In genomic region chr14:34501804-34502474, GRCm38 (mm10) we compare ENCODE assay signal across 8 mouse cellular contexts. TPM values are rescaled to one million over a fixed set of nuclear protein-coding genes. Genes with fewer than 3 reads are reported as not detected.
A peak's percentile ranks its signal among the peaks of the same experiment; 100 is the strongest.
DNase-seq lines count a peak whose midpoint lies in the region; ATAC-seq and TF ChIP-seq lines count a peak whose summit lies in the region.

No protein-coding gene starts in this region.

- TF ChIP-seq CTCF in testis, adult 2 months (IDR thresholded peaks at IDR 0.05; ENCODE audit: control insufficient read depth, insufficient read depth, insufficient replicate concordance, low read depth, low read length): no peak

- peak overlapping the region; percentile 98 for H3K9ac ChIP-seq in intestine, embryonic 16.5 days (ENCODE audit: low read depth, low read length)
- peak overlapping the region; percentile 97 for H3K9ac ChIP-seq in limb, embryonic 15.5 days

- no peaks in the 10 kb centered on the region for H3K9me3 ChIP-seq in intestine, embryonic 16.5 days (ENCODE audit: control insufficient read depth, low read length)
- no peaks in the 10 kb centered on the region for H3K9me3 ChIP-seq in limb, embryonic 15.5 days

- peak; percentile 27 for TF ChIP-seq POLR2A in myocyte (IDR thresholded peaks at IDR 0.05; ENCODE audit: insufficient read length, low read depth)
- TF ChIP-seq POLR2A in testis, adult 2 months (IDR thresholded peaks at IDR 0.05; ENCODE audit: control insufficient read depth, low read depth, low read length): 0 out of 2 replicates have a peak, but pooled peaks have one; percentile 14

- H3ac ChIP-seq in myocyte (ENCODE audit: control insufficient read depth, insufficient read length): peak overlapping the region; percentile 96

- H3K4me3 ChIP-seq in intestine, embryonic 16.5 days (ENCODE audit: low read length): peak overlapping the region; percentile 90
- H3K4me3 ChIP-seq in limb, embryonic 15.5 days: peak overlapping the region; percentile 87
- H3K4me3 ChIP-seq in myocyte: peak overlapping the region; percentile 69
- peak overlapping the region; percentile 94 for H3K4me3 ChIP-seq in testis, adult 2 months (ENCODE audit: control insufficient read depth, low read depth, low read length)

- H3K4me1 ChIP-seq in intestine, embryonic 16.5 days (ENCODE audit: control insufficient read depth, insufficient read depth, low read length): peaks cover 19% of the 10 kb centered on the region
- H3K4me1 ChIP-seq in limb, embryonic 15.5 days: peaks cover 30% of the 10 kb centered on the region
- no peaks in the 10 kb centered on the region; the same call in 1 of the 2 replicates for H3K4me1 ChIP-seq in testis, adult 2 months (ENCODE audit: control insufficient read depth, insufficient read depth, low read length)

- H3K36me3 ChIP-seq in intestine, embryonic 16.5 days (ENCODE audit: control insufficient read depth, insufficient read depth, low read length): no peaks in the 10 kb centered on the region
- no peaks in the 10 kb centered on the region for H3K36me3 ChIP-seq in limb, embryonic 15.5 days
- H3K36me3 ChIP-seq in myocyte (ENCODE audit: control insufficient read depth, insufficient read depth): no peaks in the 10 kb centered on the region
- H3K36me3 ChIP-seq in testis, adult 2 months (ENCODE audit: control insufficient read depth, insufficient read depth, low read length): no peaks in the 10 kb centered on the region

- 0 out of 2 replicates have a peak, but pooled peaks cover 5% of the 10 kb centered on the region for H3K27me3 ChIP-seq in intestine, embryonic 16.5 days (replicated peaks; ENCODE audit: control insufficient read depth, insufficient read depth, low read length)
- no peaks in the 10 kb centered on the region for H3K27me3 ChIP-seq in limb, embryonic 15.5 days
- H3K27me3 ChIP-seq in myocyte (ENCODE audit: control insufficient read depth, insufficient read depth, insufficient read length): no peaks in the 10 kb centered on the region
- H3K27me3 ChIP-seq in testis, adult 2 months (ENCODE audit: control insufficient read depth, insufficient read depth, low read length): no peaks in the 10 kb centered on the region

- H3K79me2 ChIP-seq in myocyte (ENCODE audit: control insufficient read depth, insufficient read depth): peaks cover 49% of the 10 kb centered on the region

- WGBS in intestine, embryonic 16.5 days: 0% methylated on average over 68 of the region's 77 CpGs
- under 1% methylated on average over 75 of the region's 77 CpGs for WGBS in limb, embryonic 15.5 days

- ATAC-seq in intestine, embryonic 16.5 days: peak; percentile 29
- peak; percentile 52; the same call in 1 of the 2 replicates for ATAC-seq in limb, embryonic 15.5 days (ENCODE audit: insufficient number of reproducible peaks, low FRiP score, low TSS enrichment, low read depth)

- DNase-seq in kidney, adult 18-20 months: peak; percentile 73
- no peak for DNase-seq in kidney, adult 11 months
- peak; percentile 70 for DNase-seq in cerebellum, postnatal 10 days
- peak; percentile 46 to 57 for DNase-seq in frontal cortex, postnatal 36 days (ENCODE audit: low spot score in 2 of 2)

- H3K4me2 ChIP-seq in intestine, embryonic 16.5 days (ENCODE audit: low read depth, low read length): peak overlapping the region; percentile 68
- peak overlapping the region; percentile 43 for H3K4me2 ChIP-seq in limb, embryonic 15.5 days
- peak overlapping the region; percentile 76 for H3K4me2 ChIP-seq in myocyte (ENCODE audit: low read depth)

- H3K27ac ChIP-seq in intestine, embryonic 16.5 days (ENCODE audit: low read length): peak overlapping the region; percentile 97
- peak overlapping the region; percentile 99 for H3K27ac ChIP-seq in limb, embryonic 15.5 days
- H3K27ac ChIP-seq in testis, adult 2 months (ENCODE audit: control insufficient read depth, insufficient read depth, low read depth, low read length): peak overlapping the region; percentile 69

TF ChIP-seq in myocyte, 11 proteins besides CTCF, POLR2A, EP300 and RAD21:
- no peak for TF ChIP-seq CEBPB (IDR thresholded peaks at IDR 0.05; ENCODE audit: insufficient read depth, poor library complexity, severe bottlenecking)
- TF ChIP-seq MYOG (IDR thresholded peaks at IDR 0.05; ENCODE audit: control insufficient read depth in 1 of 3, insufficient read depth in 1 of 3, insufficient read length in 2 of 3, low read depth in 2 of 3): peak in 1 of 3 experiments; percentile 70
- TF ChIP-seq POLR2AphosphoS2 (IDR thresholded peaks at IDR 0.05; ENCODE audit: insufficient read length, low read depth): peak; percentile 27
- no peak for TF ChIP-seq MAX (IDR thresholded peaks at IDR 0.05; ENCODE audit: low read depth)
- TF ChIP-seq USF1 (IDR thresholded peaks at IDR 0.05; ENCODE audit: low read depth): no peak
- TF ChIP-seq TCF12 (IDR thresholded peaks at IDR 0.05; ENCODE audit: insufficient read depth, poor library complexity, severe bottlenecking): no peak
- TF ChIP-seq MYOD1 (IDR thresholded peaks at IDR 0.05; ENCODE audit: control insufficient read depth in 1 of 3, insufficient read length in 2 of 3, low read depth in 2 of 3): peak in 2 of 3 experiments; percentile 62 to 79
- TF ChIP-seq REST (IDR thresholded peaks at IDR 0.05; ENCODE audit: insufficient read depth, insufficient read length): no peak
- TF ChIP-seq TCF3 (IDR thresholded peaks at IDR 0.05; ENCODE audit: insufficient read length, low read depth): no peak

RNA-seq across cellular contexts. Expression of gene Bmpr1a, which starts 1.2 kb away (rescaled TPM):
- polyA plus RNA-seq in intestine, embryonic 16.5 days (2015; fragmentation: Nextera tagmentation; extraction: Ambion mirVana): 11.0 and 15.6 TPM in 2 replicates
- 44.1 and 54.8 TPM in 2 replicates for polyA plus RNA-seq in limb, embryonic 15.5 days (2015; fragmentation: Nextera tagmentation; extraction: Ambion mirVana)
- 10.5 TPM for polyA plus RNA-seq in myocyte (2012; fragmentation: generic; extraction: Trizol)
- 3.7 and 5.9 TPM in 2 replicates for polyA plus RNA-seq in testis, adult 2 months (2012; rRNA removed)

RNA-seq across cellular contexts. Expression of gene 9230112D13Rik, which starts 20.7 kb away (rescaled TPM):
- not detected in 2 replicates for polyA plus RNA-seq in intestine, embryonic 16.5 days (2015; fragmentation: Nextera tagmentation; extraction: Ambion mirVana)
- polyA plus RNA-seq in limb, embryonic 15.5 days (2015; fragmentation: Nextera tagmentation; extraction: Ambion mirVana): not detected in 2 replicates
- not detected for polyA plus RNA-seq in myocyte (2012; fragmentation: generic; extraction: Trizol)
- polyA plus RNA-seq in testis, adult 2 months (2012; rRNA removed): 0.14 TPM in 1 of 2 replicates, not detected in the other
